Mouse (Mus musculus) bone marrow macrophage, adult 2 months (primary cell): ENCODE data around the gene Ptrh2. TPM values are rescaled to one million over a fixed set of nuclear protein-coding genes. Genes with fewer than 3 reads are reported as not detected.

Experiments
- H3K27ac ChIP-seq: 2 replicates; pipeline ENCODE4 v1.5.1; 2012; ENCODE audit warnings: low read depth, low read length; ENCODE audit not compliant: insufficient read depth
- H3K4me1 ChIP-seq: 2 replicates; pipeline ENCODE4 v1.6.1; 2012; ENCODE audit warnings: low read length; ENCODE audit not compliant: control insufficient read depth, insufficient read depth
- H3K4me3 ChIP-seq: 2 replicates; pipeline ENCODE4 v1.5.1; 2012; ENCODE audit warnings: mild to moderate bottlenecking, low read length, moderate library complexity; ENCODE audit not compliant: insufficient read depth
- CTCF ChIP-seq: IDR thresholded peaks from 2 replicates; pipeline ENCODE4 v1.5.1; 2012; ENCODE audit warnings: low read depth, mild to moderate bottlenecking, low read length, moderate library complexity
- POLR2A ChIP-seq: IDR thresholded peaks from 2 replicates; pipeline ENCODE4 v1.6.1; 2012; ENCODE audit warnings: mild to moderate bottlenecking, low read depth, low read length, borderline replicate concordance
- polyA plus RNA-seq: library from polyadenylated mRNA; stranded (reverse); fragments of >200 nt; gene quantifications from 2 replicates; pipeline ENCODE4 v1.2.4, GENCODE M21; 2012; ENCODE audit not compliant: missing spikeins, insufficient read depth, insufficient read length

Ptrh2 gene
- polyA plus RNA-seq, 1 experiment = 7.2 TPM

GRCm38 (mm10) chr11:86685366-86685765, 1.6 kb downstream of the Ptrh2 start:
- TF ChIP-seq CTCF = no peak
- TF ChIP-seq POLR2A = no peak
- Histone ChIP-seq H3K27ac (no peak overlapping the region), H3K4me3 (peak overlapping the region; percentile 9; the same call in 1 of the 2 replicates), H3K4me1 (peaks cover 16% of the 10 kb centered on the region)

- Histone ChIP-seq H3K27ac (no peak overlapping the region), H3K4me3 (no peak overlapping the region), H3K4me1 (peaks cover 14% of the 10 kb centered on the region)
- TF ChIP-seq CTCF (no peak), POLR2A (no peak)
Measured at GRCm38 (mm10) chr11:86690383-86690782, 6.6 kb downstream of the Ptrh2 start.

GRCm38 (mm10) chr11:86691482-86691881, 7.7 kb downstream of the Ptrh2 start:
- TF ChIP-seq POLR2A (no peak), CTCF (no peak)
- peaks cover 13% of the 10 kb centered on the region for H3K4me1 ChIP-seq
- no peak overlapping the region for H3K27ac ChIP-seq
- H3K4me3 ChIP-seq = no peak overlapping the region

- TF ChIP-seq POLR2A (no peak), CTCF (no peak)
- peaks cover 11% of the 10 kb centered on the region for H3K4me1 ChIP-seq
- H3K27ac ChIP-seq = no peak overlapping the region
Measured at GRCm38 (mm10) chr11:86691956-86692355, 8.2 kb downstream of the Ptrh2 start.

GRCm38 (mm10) chr11:86692546-86692945, 8.8 kb downstream of the Ptrh2 start:
- H3K4me1 ChIP-seq = peaks cover 8% of the 10 kb centered on the region
- no peak overlapping the region for H3K27ac ChIP-seq
- TF ChIP-seq POLR2A (no peak), CTCF (no peak)
- no peak overlapping the region for H3K4me3 ChIP-seq

More at GRCm38 (mm10) chr11:86691956-86692355, 8.2 kb downstream of the Ptrh2 start:
- no peak overlapping the region for H3K4me3 ChIP-seq

- H3K4me3 ChIP-seq = no peak overlapping the region
- no peak overlapping the region for H3K27ac ChIP-seq
- TF ChIP-seq POLR2A = no peak
- no peak for TF ChIP-seq CTCF
- peaks cover 8% of the 10 kb centered on the region for H3K4me1 ChIP-seq
Measured at GRCm38 (mm10) chr11:86695461-86695860, 11.7 kb downstream of the Ptrh2 start.

GRCm38 (mm10) chr11:86701151-86701550, 17.4 kb downstream of the Ptrh2 start:
- no peak for TF ChIP-seq POLR2A
- no peak for TF ChIP-seq CTCF
- no peak overlapping the region for H3K4me3 ChIP-seq
- H3K27ac ChIP-seq = no peak overlapping the region
- H3K4me1 ChIP-seq = no peaks in the 10 kb centered on the region

GRCm38 (mm10) chr11:86714606-86715005, 30.8 kb downstream of the Ptrh2 start:
- no peak overlapping the region for H3K4me3 ChIP-seq
- H3K4me1 ChIP-seq = peaks cover 35% of the 10 kb centered on the region
- no peak for TF ChIP-seq POLR2A
- H3K27ac ChIP-seq = peak overlapping the region; percentile 40

- peak overlapping the region; percentile 99 for H3K27ac ChIP-seq
- no peak for TF ChIP-seq CTCF
- TF ChIP-seq POLR2A = no peak
- H3K4me3 ChIP-seq = peak overlapping the region; percentile 25
- H3K4me1 ChIP-seq = peaks cover 48% of the 10 kb centered on the region
Measured at GRCm38 (mm10) chr11:86717306-86718065, 33.7 kb downstream of the Ptrh2 start.

GRCm38 (mm10) chr11:86718369-86718768, 34.6 kb downstream of the Ptrh2 start:
- no peak overlapping the region for H3K4me3 ChIP-seq
- peak overlapping the region; percentile 95 for H3K27ac ChIP-seq

More at GRCm38 (mm10) chr11:86718369-86718768, 34.6 kb downstream of the Ptrh2 start:
- H3K4me1 ChIP-seq = peaks cover 53% of the 10 kb centered on the region
- TF ChIP-seq POLR2A (no peak), CTCF (no peak)
